Mouse (Mus musculus) lung, adult 2 months (tissue): ENCODE results near the gene H2-Aa.

Experiments used
- CTCF ChIP-seq: fragments of 200-500 bp; IDR thresholded peaks from 2 replicates; pipeline ENCODE4 v1.5.1; 2011; ENCODE audit warnings: mild to moderate bottlenecking, low read length, control low read depth; ENCODE audit not compliant: insufficient read depth
- POLR2A ChIP-seq: fragments of 200-500 bp; IDR thresholded peaks from 2 replicates; pipeline ENCODE4 v1.6.1; 2011; ENCODE audit warnings: low read depth, mild to moderate bottlenecking, control low read depth, low read length, borderline replicate concordance; ENCODE audit errors: extremely low read depth

- TF ChIP-seq POLR2A: no peak
- TF ChIP-seq CTCF: no peak
Measured at GRCm38 (mm10) chr17:34268748-34269147, 18.9 kb downstream of the H2-Aa start.
